Mouse (Mus musculus): ENCODE results near the gene Tnfrsf12a.

Tnfrsf12a gene

GRCm38 (mm10) chr17:23677236-23677679 is at the start of gene Tnfrsf12a:
Gene Tnfrsf12a (minus strand): TSS chr17:23677468.
- peak; percentile 79 to 87 for DNase-seq

- peak; percentile 47 to 66 for DNase-seq
These were observed 49.5 kb upstream of the Tnfrsf12a start for GRCm38 (mm10) chr17:23726758-23727142.

- peak; percentile 91 to 95 for DNase-seq
These were observed 48.9 kb upstream of the Tnfrsf12a start, which contains the start of gene Pkmyt1 for GRCm38 (mm10) chr17:23725999-23726757. Gene Pkmyt1 (plus strand): TSS chr17:23726336.

GRCm38 (mm10) chr17:23725477-23725876 is 48.2 kb upstream of the Tnfrsf12a start:
- DNase-seq, result no peak

GRCm38 (mm10) chr17:23722376-23723125 is 45.3 kb upstream of the Tnfrsf12a start, which contains the start of gene 1520401A03Rik:
Gene 1520401A03Rik (minus strand): TSS chr17:23722783.
- no peak for DNase-seq

GRCm38 (mm10) chr17:23721886-23722285 is 44.6 kb upstream of the Tnfrsf12a start:
- DNase-seq, result no peak

- DNase-seq, result no peak
These were observed 42.2 kb upstream of the Tnfrsf12a start for GRCm38 (mm10) chr17:23719455-23719854.

GRCm38 (mm10) chr17:23717003-23717402 is 39.7 kb upstream of the Tnfrsf12a start:
- DNase-seq, result no peak

GRCm38 (mm10) chr17:23706212-23706611 is 28.9 kb upstream of the Tnfrsf12a start:
- DNase-seq, result peak; percentile 85 to 86

- no peak for DNase-seq
These were observed 28.3 kb upstream of the Tnfrsf12a start for GRCm38 (mm10) chr17:23705525-23706104.

- no peak for DNase-seq
These were observed 27.5 kb upstream of the Tnfrsf12a start for GRCm38 (mm10) chr17:23704741-23705140.

- DNase-seq, result no peak
These were observed 26.0 kb upstream of the Tnfrsf12a start for GRCm38 (mm10) chr17:23703301-23703700.

GRCm38 (mm10) chr17:23700079-23700478 is 22.8 kb upstream of the Tnfrsf12a start:
- DNase-seq, result peak; percentile 95 to 96

GRCm38 (mm10) chr17:23699131-23700077 is 22.1 kb upstream of the Tnfrsf12a start:
- DNase-seq, result peak; percentile 58 to 69

- no peak for DNase-seq
These were observed 18.5 kb upstream of the Tnfrsf12a start for GRCm38 (mm10) chr17:23695801-23696200.

GRCm38 (mm10) chr17:23694491-23694890 is 17.2 kb upstream of the Tnfrsf12a start:
- no peak for DNase-seq

GRCm38 (mm10) chr17:23683856-23684672 is 6.8 kb upstream of the Tnfrsf12a start, which contains the start of gene Cldn9:
Gene Cldn9 (minus strand): TSS chr17:23684026.
- no peak for DNase-seq

- no peak for DNase-seq
These were observed 6.0 kb upstream of the Tnfrsf12a start for GRCm38 (mm10) chr17:23683226-23683625.

- no peak for DNase-seq
These were observed 5.3 kb upstream of the Tnfrsf12a start for GRCm38 (mm10) chr17:23682530-23682929.

GRCm38 (mm10) chr17:23682092-23682491 is 4.8 kb upstream of the Tnfrsf12a start:
- DNase-seq, result no peak

- no peak for DNase-seq
These were observed 3.8 kb upstream of the Tnfrsf12a start for GRCm38 (mm10) chr17:23681086-23681485.

Measured in cerebellum, postnatal 36 days (tissue).